21 mouse cellular contexts compared by ENCODE assay signal in the genomic region with DNA sequence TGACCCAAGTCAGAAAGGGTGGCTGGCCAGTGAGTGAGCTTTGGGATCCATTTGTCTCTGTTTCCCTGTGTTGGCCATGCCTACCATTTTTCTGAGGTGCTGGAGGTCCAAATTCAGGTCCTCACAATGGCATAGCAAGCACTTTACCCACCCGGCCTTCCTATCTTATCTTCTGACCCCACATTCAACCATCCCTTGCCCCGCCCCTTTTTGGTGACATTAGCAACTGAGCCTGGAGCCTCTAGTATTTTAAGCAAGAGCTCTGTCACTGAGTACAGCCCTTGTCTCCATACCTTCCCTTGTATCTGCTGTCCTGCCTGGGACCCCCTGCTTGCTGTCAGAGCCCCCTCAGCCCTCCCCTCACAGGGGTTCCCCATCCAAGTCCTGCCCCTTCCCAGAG. TPM values are rescaled to one million over a fixed set of nuclear protein-coding genes. Genes with fewer than 3 reads are reported as not detected.
A peak's percentile ranks its signal among the peaks of the same experiment; 100 is the strongest.
DNase-seq lines count a peak whose midpoint lies in the region; ATAC-seq lines count a peak whose summit lies in the region.
"Had no signal": no experiment of that assay in that cellular context is flagged by ENCODE, and none has a peak within 500 bp of the region (broad histone marks: within the 10 kb centered on the region; RNA-seq: fewer than 3 reads in every experiment).

No protein-coding gene starts in this region.

- no peak overlapping the region for H3K4me3 ChIP-seq in heart, embryonic 12.5 days
- peak overlapping the region; percentile 48 for H3K4me3 ChIP-seq in liver, embryonic 13.5 days (replicated peaks)
- H3K4me3 ChIP-seq: embryonic facial prominence, embryonic 12.5 days; forebrain, embryonic 12.5 days; heart, embryonic 10.5 days; limb, embryonic 13.5 days had no signal

- no peak overlapping the region for H3K4me2 ChIP-seq in heart, embryonic 12.5 days
- peak overlapping the region; percentile 77 for H3K4me2 ChIP-seq in liver, embryonic 13.5 days
- H3K4me2 ChIP-seq: embryonic facial prominence, embryonic 12.5 days; forebrain, embryonic 12.5 days; limb, embryonic 13.5 days had no signal

- no peak overlapping the region for H3K27ac ChIP-seq in heart, embryonic 12.5 days (ENCODE audit: poor library complexity, severe bottlenecking)
- H3K27ac ChIP-seq in liver, embryonic 13.5 days: peak overlapping the region; percentile 96
- H3K27ac ChIP-seq: embryonic facial prominence, embryonic 12.5 days; forebrain, embryonic 12.5 days; heart, embryonic 10.5 days; hindbrain, postnatal 0 days; limb, embryonic 13.5 days had no signal

- H3K36me3 ChIP-seq in heart, embryonic 12.5 days: peaks cover 77% of the 10 kb centered on the region
- H3K36me3 ChIP-seq in liver, embryonic 13.5 days: peaks cover 77% of the 10 kb centered on the region

- no peak overlapping the region for H3K9ac ChIP-seq in heart, embryonic 12.5 days
- H3K9ac ChIP-seq in liver, embryonic 13.5 days: peak overlapping the region; percentile 76
- H3K9ac ChIP-seq: embryonic facial prominence, embryonic 12.5 days; forebrain, embryonic 12.5 days; limb, embryonic 13.5 days had no signal

- no peaks in the 10 kb centered on the region for H3K9me3 ChIP-seq in heart, embryonic 12.5 days (replicated peaks)
- no peaks in the 10 kb centered on the region for H3K9me3 ChIP-seq in liver, embryonic 13.5 days (replicated peaks)
- H3K9me3 ChIP-seq: embryonic facial prominence, embryonic 12.5 days; forebrain, embryonic 12.5 days; heart, embryonic 10.5 days; limb, embryonic 13.5 days had no signal

- intact Hi-C loops in heart, postnatal 14 days (cut with DNase I): no loop called here

- no peaks in the 10 kb centered on the region for H3K27me3 ChIP-seq in heart, embryonic 12.5 days (replicated peaks)
- H3K27me3 ChIP-seq in liver, embryonic 13.5 days: no peaks in the 10 kb centered on the region
- H3K27me3 ChIP-seq: embryonic facial prominence, embryonic 12.5 days; forebrain, embryonic 12.5 days; limb, embryonic 13.5 days had no signal

- ATAC-seq in heart, embryonic 12.5 days (ENCODE audit: insufficient number of reproducible peaks, low FRiP score): peak; percentile 54; the same call in 1 of the 2 replicates
- peak; percentile 82 for ATAC-seq in liver, embryonic 13.5 days (ENCODE audit: low read depth)
- ATAC-seq: hindbrain, postnatal 0 days had no signal

- DNase-seq in heart, postnatal 14 days: no peak
- peak; percentile 88 for DNase-seq in c-Kit-positive CD71-positive TER-119-positive erythroid progenitor cells, embryonic 14.5 days (ENCODE audit: low spot score)
- DNase-seq in liver, embryonic 13.5 days: peak; percentile 83
- peak; percentile 77 to 78 for DNase-seq in spleen, postnatal 4 days (ENCODE audit: low spot score in 2 of 2)
- no peak for DNase-seq in embryo, embryonic 9.5 days (ENCODE audit: extremely low spot score)
- no peak for DNase-seq in kidney, postnatal 25 days
- DNase-seq: adrenal gland, postnatal 36 days; cerebellum, postnatal 14 days; gastrocnemius, postnatal 36 days; kidney, adult 2 months; kidney, postnatal 4 days; right cerebral cortex, adult 18-20 months; thymus, postnatal 14 days had no signal

- 43% methylated on average over 2 of the region's 2 CpGs for WGBS in heart, embryonic 12.5 days
- WGBS in liver, embryonic 13.5 days (ENCODE audit: insufficient replicate concordance): 20% methylated on average over 2 of the region's 2 CpGs

- no peaks in the 10 kb centered on the region for H3K4me1 ChIP-seq in heart, embryonic 12.5 days (replicated peaks)
- peaks cover 76% of the 10 kb centered on the region for H3K4me1 ChIP-seq in liver, embryonic 13.5 days (replicated peaks)
- H3K4me1 ChIP-seq: embryonic facial prominence, embryonic 12.5 days; forebrain, embryonic 12.5 days; limb, embryonic 13.5 days had no signal

RNA-seq across cellular contexts. Expression of a gene that starts 12.3 kb away (rescaled TPM):
- 0.31 and 0.39 TPM in 2 replicates for polyA plus RNA-seq in heart, embryonic 12.5 days (2016; fragmentation: Nextera tagmentation; extraction: Ambion mirVana)
- under 1 TPM; 0.32 to 0.55 TPM for total RNA-seq in heart, postnatal 14 days (2021)
- 0.08 and 0.12 TPM in 2 replicates for polyA plus RNA-seq in liver, embryonic 13.5 days (2015; fragmentation: Nextera tagmentation; extraction: Ambion mirVana)
- total RNA-seq: hematopoietic stem cell, adult 5-6 weeks; megakaryocyte, adult 5-6 weeks had no signal

RNA-seq across cellular contexts. Expression of a gene that starts 17.6 kb away (rescaled TPM):
- polyA plus RNA-seq in heart, embryonic 12.5 days (2016; fragmentation: Nextera tagmentation; extraction: Ambion mirVana): 59.5 and 63.4 TPM in 2 replicates
- total RNA-seq in heart, postnatal 14 days (2021): 10 to 100 TPM; 29.0 to 31.8 TPM
- 53.8 and 58.5 TPM in 2 replicates for polyA plus RNA-seq in liver, embryonic 13.5 days (2015; fragmentation: Nextera tagmentation; extraction: Ambion mirVana)

RNA-seq across cellular contexts. Expression of a gene that starts 17.6 kb away (rescaled TPM):
- 36.4 and 37.4 TPM in 2 replicates for polyA plus RNA-seq in heart, embryonic 12.5 days (2016; fragmentation: Nextera tagmentation; extraction: Ambion mirVana)
- total RNA-seq in heart, postnatal 14 days (2021): 10 to 100 TPM; 53.0 to 62.2 TPM
- 19.7 and 22.8 TPM in 2 replicates for polyA plus RNA-seq in liver, embryonic 13.5 days (2015; fragmentation: Nextera tagmentation; extraction: Ambion mirVana)

RNA-seq across cellular contexts. Expression of a gene that starts 36.3 kb away (rescaled TPM):
- polyA plus RNA-seq in heart, embryonic 12.5 days (2016; fragmentation: Nextera tagmentation; extraction: Ambion mirVana): 3.3 and 3.5 TPM in 2 replicates
- total RNA-seq in heart, postnatal 14 days (2021): 1 to 10 TPM; 1.4 to 2.8 TPM
- 0.78 and 0.88 TPM in 2 replicates for polyA plus RNA-seq in liver, embryonic 13.5 days (2015; fragmentation: Nextera tagmentation; extraction: Ambion mirVana)

RNA-seq across cellular contexts. Expression of a gene that starts 48.7 kb away (rescaled TPM):
- polyA plus RNA-seq in heart, embryonic 12.5 days (2016; fragmentation: Nextera tagmentation; extraction: Ambion mirVana): 35.3 and 35.9 TPM in 2 replicates
- 10 to 100 TPM; 10.9 to 11.4 TPM for total RNA-seq in heart, postnatal 14 days (2021)
- 20.7 and 21.7 TPM in 2 replicates for polyA plus RNA-seq in liver, embryonic 13.5 days (2015; fragmentation: Nextera tagmentation; extraction: Ambion mirVana)

Comparison
In these comparisons a context has a peak if more than half of its experiments do, and no peak if none do; other contexts are left out.
1. DNase-seq: peak in c-Kit-positive CD71-positive TER-119-positive erythroid progenitor cells, embryonic 14.5 days (single experiment), liver, embryonic 13.5 days (single experiment) and spleen, postnatal 4 days (2 of 2); none in heart, postnatal 14 days (0 of 2), embryo, embryonic 9.5 days (single experiment) and kidney, postnatal 25 days (0 of 2).